Mouse (Mus musculus) liver, adult 2 months (tissue): ENCODE data around the gene Pan2.

Experiments
- CTCF ChIP-seq: fragments of 200-500 bp; IDR thresholded peaks from 2 replicates; pipeline ENCODE4 v1.5.1; 2011; ENCODE audit warnings: low read depth, low read length, control low read depth
- POLR2A ChIP-seq: fragments of 200-500 bp; IDR thresholded peaks from 2 replicates; pipeline ENCODE4 v1.6.1; 2011; ENCODE audit warnings: low read length, control low read depth; ENCODE audit not compliant: insufficient read depth; ENCODE audit errors: extremely low read depth

DNA sequence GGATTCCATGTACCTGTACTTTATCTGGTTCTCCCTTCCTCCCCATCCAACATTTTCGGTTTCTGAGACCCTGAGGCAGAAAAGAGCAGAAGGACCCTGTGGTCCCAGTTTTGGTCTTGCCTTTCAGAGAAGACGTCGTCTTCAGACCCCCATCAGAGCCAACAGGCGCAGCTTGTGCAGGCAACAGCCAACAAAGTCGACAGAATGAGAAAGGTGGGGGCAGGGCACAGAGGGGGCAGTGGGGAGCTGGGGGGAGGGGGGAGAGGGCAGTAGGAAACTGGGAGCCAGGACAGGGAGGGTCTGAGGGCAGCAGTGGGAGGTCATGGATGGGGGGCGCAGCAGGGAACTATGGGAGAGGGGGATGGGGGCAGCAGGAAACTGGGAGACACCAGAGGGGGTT, 25.0 kb upstream of the Pan2 start:
- TF ChIP-seq CTCF (no peak), POLR2A (no peak)
